Mouse (Mus musculus) adrenal gland, postnatal 4 days (tissue): ENCODE measurements around the gene Tns1. TPM values are rescaled to one million over a fixed set of nuclear protein-coding genes. Genes with fewer than 3 reads are reported as not detected.

Experiments
- DNase-seq, 2 experiments: peaks; one replicate each; pipeline ENCODE4 v3.0.0; 2021 to 2022; ENCODE audit warnings: low spot score in 2 of 2, mixed read lengths in 2 of 2
- total RNA-seq, 2 experiments: library from RNA; stranded (reverse); gene quantifications; 2 replicates each; pipeline ENCODE4 v1.2.3; 2021

The Tns1 gene
- total RNA-seq, 2 experiments from 2014 or later, result 252 to 275 TPM

DNA sequence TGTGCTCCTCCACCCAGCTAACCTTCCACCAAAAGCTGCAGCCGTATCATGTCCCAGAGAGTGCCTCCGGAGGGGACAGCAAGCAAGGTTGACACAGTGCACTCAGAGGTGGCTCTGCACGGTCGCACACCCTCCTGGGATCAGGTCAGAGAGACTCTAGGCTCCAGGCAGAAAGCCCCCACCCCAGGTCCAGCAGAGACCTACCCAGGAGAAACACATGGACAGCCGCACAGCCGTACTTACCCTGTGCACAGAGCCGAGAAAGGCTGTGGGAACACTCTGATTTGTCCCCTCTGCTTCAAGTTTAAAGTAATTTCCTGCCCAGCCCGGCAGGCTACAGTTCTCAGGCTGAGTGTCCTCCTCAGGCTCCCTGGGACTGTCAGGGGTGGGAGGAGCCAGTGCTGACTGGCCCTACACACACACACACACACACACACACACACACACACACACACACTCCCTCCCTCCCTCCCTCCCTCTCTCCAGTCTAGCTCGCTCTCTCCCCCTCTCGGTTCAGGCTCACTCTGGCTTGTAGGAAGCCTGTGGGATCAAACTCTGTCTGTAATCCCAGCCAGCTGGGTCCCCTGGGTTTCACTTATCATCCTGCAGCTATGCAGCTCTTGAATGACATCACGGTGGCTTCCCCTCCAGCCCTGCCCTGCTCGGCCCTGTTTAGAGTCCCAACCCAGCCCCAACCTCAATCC is 161.4 kb downstream of the Tns1 start:
- DNase-seq, result peak; percentile 46 to 65

DNA sequence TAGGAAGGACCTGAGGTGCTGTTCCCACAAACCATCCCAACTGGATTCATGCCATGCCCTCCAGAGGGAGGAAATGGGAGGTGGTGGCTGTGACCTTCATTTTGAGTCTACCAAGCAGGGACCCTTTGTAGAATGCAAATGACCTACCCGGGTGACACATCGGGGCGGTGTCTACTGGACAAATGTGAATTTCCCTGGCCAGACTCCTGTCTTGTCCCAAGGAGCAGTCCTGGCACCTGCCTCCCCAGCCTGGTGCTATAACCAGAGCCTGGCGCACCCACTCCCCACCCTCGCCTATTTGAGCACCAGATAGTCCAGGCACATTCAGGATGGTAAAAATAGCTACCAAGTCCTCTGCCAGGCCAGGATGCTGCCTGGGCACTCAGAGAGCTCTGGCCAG is 162.2 kb downstream of the Tns1 start:
- DNase-seq, result no peak

DNA sequence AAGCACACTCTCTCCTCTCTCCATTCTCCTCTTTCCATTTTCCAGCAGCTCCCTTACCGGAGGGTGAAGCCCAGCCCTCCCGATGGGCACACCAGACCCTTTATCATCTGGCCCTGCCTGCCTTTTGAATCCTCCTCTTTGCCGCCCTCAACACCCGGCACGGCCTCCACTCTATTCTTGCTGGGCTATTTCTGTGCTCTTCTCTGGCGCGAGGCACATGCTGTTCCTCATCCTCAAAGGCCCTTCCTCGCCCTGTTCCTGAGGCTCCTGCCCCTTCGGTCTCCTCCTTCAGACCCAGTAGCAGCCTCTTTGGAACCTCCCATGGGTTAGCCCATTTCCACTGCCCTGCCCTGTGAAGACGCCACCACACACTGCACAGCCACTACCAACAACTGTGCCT is 164.5 kb downstream of the Tns1 start:
- DNase-seq, result no peak

DNA sequence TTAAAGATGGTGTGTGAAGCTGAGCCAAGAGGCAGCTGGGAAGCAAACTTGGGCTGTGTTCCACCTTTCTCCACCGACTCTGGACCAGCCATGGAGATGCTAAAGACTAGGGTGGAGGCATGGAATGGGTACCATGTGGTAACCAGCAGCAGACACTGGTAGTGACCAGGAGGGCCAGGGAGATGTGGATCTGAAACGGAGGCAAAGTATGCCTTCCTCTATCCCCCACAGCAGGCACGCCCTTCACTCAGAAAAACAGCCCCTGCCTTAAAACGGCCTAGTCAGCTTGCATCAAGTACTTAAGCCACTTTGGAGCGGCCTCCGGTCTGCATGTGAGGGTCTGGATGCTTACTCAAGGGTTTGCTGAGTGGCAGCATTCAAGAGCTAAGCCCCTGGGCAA is 164.9 kb downstream of the Tns1 start:
- no peak for DNase-seq

DNA sequence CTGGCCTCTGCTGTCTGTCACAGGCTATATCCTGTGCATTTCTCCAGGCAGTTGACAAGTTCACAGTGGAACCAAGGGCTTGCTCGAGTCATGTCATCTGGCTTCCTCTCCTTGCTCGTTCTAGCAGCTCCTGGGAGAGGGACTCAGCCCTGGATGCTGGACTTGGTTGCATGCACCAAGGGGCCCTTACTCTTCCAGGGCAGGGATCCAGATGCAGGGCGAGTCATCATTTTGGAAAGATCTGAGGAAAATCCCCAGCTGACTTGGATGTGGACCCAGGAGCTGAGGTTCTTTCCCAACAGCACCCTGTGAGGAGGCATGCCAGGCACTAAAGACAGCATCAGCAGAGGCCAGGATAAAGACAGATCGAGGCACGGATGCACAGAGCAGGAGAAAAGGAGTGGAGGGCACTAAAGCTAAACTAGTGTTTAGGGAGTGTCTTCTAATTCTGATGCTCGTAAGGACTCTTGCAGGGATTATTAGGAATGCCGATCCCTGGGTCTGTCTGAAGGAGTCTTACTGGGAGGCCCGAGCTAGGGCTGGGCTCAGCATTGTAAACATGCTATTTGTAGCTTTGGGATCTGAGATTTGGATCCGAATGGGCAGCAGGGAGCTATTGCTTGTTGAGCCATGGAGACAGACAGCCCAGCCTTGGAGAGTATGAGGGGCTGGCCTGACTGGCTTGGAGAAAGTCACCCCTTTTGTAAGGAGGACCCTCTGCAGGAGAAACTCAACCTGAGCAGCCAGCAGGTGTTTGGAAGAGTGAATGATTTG is 165.9 kb downstream of the Tns1 start:
- DNase-seq, result no peak

DNA sequence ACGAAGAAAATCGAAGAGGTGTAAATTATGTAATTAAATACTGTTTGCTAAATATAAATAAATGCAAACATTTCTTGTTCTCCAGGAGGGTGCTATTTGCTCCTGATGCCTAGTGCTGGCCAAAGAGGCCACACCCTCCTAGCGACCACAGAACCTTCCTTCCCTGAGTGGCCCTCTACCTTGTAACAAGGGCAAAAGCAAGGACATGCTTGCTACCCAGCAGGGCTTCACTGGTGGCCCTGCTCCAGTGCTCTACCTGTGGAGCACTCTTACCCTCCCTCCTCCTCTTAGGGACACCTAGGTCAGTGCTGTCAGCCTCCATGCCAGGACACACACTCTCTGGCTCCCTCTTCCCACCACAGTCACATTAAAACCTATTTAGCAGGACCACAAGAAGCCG is 166.8 kb downstream of the Tns1 start:
- DNase-seq, result no peak

DNA sequence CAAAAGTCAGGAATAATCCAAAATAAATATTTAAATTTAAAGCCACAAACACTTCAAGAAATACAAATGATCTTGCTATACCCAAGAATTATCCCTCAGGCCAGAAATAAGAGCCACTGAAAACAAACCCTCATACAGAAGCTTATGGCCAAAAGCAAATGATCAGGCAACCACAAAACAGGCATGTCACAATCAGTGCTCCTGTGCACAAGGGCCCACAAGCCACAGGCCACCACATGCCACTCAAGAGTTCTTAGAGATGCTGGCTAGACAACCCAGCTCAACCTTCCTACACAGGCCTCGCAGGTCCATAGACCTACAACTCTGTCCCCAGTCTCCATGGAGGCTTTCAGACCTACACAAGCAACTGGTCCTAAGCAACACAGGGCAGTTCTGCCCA is 167.9 kb downstream of the Tns1 start:
- DNase-seq, result no peak

DNA sequence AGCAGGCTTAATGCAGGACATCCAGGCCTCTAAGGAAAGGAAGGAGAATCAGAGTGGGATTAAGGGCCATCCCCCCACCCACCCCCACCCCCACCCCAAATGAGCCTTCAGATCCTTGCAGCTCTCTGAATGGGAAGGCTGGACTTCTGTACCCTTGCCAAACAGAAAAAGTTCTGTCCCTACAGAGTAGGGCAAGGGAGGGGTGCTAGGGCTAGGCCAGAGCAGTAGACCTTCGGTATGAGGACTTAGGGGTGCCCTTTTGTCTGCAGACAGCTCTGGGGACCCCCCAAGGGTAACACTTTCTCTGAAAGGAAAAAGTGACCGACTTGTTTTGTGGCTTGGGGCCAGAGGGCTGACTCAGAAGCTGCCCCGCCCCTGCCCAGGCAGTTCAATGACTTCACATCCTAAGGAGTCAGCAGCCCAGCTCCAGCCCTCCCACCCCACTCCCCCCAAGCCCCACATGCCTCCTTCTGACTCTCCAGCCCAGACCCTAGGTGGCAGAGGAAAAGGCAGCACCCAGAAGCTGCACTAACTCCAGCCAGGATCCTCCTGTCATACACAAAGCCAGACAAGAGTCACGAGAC is 168.9 kb downstream of the Tns1 start:
- DNase-seq, result no peak

DNA sequence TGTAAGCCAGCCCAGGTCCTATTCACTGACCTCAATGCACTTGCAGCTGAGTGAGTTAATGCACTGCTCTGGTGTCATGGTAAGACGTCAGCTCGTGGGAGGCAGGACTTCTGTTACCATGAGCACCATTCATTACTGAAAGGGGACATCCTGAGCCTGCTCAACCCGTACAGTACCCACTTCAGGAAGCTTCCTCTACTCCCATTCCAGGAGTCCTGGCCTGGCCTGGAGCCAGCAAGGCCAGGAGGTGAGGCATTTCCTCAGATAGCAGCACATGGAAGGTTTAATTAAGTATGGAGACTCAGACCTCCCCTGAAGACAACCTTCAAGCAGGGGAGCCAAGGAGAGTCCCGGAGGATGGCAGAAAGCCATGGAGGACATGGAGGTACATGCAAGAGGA is 169.6 kb downstream of the Tns1 start:
- no peak for DNase-seq

DNA sequence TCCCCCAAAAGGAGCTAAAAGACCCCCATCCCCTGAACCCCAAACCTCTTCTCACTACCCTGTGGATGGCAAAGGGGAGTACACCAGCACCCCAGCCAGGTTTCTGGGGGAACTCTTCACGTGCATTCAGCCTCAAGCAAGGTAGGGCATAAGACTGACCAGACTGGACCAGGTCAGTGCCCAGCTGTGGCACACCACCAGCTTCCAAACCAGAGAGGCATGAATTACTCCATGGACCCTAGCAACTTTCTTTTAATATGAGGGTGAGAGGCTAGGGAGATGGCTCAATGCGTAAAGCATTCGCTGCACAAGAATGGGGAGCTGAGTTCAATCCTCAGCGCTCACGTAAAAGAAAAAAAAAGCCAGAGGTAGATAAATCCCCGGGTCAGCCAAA is 170.2 kb downstream of the Tns1 start:
- DNase-seq, result no peak

DNA sequence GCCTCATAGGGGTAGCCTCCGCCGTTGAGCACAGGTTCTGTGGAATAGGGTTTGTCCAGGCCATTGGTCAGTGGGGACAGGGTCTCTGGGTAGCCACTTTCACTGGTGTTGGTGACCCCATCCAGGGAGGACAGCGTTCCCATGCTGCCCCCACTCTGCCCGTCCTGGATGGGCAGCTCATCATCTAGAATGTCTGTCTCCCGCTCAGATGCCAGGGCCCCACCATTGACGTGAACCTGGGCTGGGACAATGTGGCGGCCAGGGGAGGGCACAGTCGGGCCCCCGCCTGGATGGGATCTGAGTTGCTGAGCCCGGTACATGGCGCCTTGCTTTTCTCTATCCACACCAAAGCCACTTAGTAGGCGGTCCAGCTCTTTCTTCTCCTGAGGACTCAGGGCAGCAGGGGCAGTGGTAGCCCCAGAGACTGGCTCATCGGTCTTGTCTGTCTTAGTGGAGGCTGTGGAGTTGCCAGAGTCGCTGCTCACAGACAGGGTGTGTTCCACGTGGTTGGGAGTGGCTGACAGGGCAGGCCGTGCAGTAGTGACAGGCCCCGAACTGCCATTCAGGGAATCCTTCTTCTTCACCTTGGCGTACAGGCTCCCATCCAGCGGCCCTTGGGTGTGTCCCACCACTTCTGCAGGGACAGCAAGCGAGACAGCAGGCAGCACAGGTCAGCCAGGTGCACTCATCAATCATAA is 170.8 kb downstream of the Tns1 start:
- DNase-seq, result no peak

DNA sequence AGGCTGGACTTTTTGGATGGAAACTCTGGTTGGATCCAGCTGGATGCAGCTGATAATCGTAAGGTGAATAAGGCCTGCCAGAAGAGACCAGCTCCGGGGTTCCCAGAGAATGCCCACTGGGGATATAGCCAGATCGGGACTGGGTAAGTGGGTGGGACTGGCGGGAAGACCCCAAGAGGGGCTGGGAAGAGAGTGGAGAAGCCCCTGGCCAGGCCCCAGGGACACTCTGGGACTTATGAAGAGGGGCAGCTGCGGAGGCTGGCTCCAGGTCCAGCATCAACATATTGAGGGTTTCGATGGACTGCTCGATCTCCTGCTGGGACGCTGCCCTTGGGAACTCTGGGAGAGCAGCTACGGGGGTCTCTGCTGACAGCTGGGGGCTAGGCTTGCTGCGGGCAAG is 171.7 kb downstream of the Tns1 start:
- DNase-seq, result no peak

DNA sequence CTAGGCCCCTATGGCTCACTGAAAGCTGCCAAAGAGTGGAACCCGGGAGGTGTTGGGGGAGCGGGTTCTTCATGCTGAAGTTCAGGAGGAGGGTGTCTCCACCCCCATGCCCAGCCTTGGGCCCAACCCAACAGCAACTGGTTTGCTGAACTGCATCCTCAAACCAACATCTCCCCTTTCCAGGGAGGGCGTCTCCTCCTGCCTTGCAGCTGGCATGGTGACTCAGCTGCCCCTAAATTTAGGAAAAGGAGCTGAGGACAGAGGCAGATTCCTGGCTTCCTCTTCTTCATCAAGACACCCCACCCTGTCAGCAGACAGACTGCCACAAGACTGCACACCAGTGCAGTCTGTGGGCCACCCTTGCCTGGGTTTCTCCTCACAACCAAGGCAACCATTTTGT is 173.1 kb downstream of the Tns1 start:
- no peak for DNase-seq

DNA sequence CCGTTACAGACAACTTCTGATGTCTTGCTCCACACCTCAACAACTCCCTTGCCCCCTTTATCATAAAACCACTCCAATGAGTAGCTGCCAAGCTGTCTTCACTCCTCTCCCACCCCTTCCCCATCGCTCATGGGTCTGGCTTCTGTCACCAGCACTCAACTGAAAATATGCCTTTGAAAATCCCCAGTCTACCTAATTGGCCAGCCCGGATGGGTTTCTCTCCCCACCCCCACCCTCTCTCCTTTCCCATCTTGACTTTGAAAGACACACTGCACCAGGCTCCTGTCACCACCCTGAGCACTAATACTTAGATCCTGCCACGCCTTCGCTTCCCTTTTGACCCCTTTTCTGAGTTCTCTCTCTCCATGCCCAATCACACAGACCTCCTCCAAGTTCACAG is 175.5 kb downstream of the Tns1 start:
- DNase-seq, result no peak

DNA sequence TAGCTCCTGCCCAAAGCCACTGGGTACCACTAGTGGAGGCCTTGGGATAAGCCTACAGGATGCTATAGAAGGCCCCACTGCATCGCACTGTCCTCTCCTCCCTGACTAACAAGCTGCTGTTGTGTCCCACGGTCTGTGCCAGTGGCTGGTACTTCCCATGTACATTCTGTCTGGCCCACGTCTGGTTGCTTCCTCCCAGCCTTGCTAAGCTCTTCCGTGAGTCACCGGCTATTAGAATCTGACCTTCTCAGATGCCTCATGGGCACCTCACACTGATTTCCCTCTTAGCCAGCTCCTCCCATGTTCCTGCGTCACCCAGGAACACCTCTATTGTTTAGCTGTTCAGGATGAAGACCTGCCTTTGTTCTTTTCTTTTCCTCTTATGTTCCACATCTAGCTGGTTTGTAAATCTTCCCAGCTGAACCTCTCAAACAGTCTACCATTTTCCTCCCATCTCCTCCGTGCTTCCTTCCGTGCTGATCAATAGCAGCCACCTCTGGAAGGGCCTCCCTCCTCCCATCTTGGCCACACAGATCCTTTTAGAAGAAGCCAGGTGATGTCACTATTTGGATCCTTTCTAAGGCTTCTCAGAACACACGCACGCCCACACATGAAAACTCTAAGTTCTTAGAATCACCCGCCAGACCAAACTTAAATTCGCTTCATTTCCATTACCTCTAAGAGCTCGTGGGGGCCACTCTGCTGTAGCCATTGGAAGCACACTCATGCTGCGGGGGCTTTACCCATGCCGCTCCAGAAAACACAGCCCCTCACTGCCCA is 176.5 kb downstream of the Tns1 start:
- no peak for DNase-seq

DNA sequence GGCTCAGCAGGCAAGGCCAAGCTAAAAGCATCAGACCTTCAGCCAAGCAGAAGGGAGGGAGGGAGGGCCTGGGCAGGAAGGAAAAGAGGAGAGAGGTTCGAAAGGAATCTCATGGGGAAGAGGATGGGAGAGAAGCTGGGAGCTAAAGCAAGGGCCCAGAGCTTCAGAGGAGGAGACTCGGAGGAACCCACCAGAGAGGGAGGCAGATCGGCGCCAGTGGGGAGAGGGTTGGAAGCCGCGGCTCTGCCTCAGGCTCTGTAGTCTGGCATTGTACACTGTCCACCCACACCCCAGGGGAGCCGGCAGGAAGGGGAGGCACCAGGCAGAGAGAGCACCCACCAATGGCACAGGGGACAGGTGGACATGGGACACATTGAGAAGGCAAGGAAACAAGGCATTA is 177.5 kb downstream of the Tns1 start:
- DNase-seq, result no peak

DNA sequence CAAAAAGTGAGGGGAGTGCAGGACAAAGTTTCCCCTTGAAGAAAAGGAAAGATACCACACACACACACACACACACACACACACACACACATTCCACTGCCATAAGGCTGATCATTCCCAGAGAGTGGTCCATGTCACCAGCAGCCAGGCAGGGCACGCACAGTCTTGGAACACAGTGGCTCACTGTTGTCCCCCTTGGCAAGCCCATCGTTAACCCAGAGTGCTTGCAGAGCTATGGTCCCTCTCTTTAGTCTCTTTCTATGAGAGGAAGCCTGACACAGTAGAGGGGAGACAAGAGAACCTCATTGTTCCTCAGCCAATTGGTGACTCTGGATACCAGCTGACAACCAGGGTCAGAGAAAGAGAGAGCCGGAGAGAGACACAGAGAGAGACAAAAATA is 179.9 kb downstream of the Tns1 start:
- no peak for DNase-seq

DNA sequence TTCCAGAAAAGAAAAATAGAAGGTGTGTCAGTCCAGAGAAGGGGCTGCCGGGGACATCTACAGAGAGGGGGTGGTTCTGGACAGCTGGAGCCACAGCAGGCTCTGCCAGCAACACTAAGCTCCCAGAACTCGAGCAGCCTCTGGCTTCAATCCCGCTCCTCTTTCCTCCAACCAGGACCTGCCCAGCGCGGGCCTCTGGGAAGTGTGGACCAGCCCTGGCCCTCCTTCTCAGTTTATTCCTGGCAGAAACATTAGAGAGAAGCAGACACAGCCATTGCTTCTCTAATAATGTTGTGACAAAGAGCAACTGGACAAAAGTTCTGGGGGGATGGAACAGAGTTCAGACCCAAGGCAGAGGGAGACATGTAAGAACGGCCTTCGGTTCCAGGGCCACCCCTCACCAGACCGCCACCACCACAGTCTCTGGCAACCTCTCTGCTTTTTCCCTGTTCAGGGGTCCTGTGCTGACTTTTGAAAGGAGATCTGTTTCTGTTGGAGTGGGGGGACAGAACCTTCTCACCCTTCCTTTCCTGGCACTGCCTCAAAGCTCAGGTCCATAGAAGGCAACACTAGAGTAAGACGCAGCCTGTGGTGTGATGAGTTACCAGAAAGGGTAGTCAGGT is 180.5 kb downstream of the Tns1 start:
- no peak for DNase-seq

DNA sequence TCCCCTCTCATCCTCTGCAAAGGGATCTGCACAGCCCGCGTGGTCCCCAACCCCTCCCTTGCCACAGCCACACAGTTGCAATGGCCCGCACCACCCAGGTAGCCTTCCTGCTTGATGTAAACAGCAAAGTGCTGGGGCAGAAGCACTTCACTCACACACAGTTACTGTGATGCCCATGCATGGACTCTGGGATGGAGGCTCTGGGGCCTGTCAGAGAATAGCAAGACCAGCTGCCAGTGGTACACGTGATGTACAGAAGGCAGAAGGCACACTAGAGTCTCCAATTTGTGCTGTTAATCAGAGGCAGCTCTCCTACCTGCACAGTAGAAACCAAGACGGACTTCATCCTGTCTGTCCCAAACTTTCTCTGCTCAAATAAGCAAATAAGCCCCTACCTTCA is 181.0 kb downstream of the Tns1 start:
- DNase-seq, result no peak

DNA sequence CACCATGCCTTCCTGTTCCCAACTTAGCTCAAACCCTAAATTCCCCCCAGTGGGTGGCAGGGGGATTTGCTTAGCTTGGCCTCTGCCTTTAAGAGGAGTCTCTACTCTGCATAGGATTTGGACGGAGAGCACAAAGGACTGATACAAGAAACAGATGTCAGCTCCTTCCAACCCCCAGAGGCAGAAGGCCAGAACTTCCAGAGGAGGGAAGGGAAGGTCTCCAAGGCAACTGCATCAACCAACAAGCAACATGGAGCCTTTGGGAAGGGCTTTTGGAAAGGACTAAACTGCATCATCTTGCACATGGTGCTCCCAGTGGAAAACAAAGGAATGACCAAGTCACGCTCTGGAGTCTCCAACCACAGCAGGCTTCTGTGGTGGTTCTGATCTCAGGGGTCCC is 182.0 kb downstream of the Tns1 start:
- no peak for DNase-seq

DNA sequence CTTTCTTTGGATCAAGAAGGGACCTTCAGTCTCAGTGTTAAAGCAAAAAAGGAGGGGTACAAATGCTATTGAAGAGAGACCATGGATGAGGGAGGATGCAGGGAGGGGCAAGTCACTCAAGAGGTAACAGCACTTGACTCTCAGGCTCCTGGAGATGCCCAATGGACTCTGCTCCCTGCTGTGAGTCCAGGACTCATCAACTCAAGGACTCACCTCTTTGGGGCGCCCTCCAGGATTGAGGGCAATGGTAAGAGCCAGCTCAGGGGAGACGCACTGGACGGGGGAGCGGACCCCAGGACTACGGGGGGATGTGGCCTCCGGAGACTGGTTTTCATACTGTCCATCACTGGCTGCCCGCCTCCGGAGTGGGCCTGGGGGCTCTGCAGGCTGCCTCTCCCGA is 182.6 kb downstream of the Tns1 start:
- no peak for DNase-seq
